Mouse (Mus musculus) frontal cortex, postnatal 36 days (tissue): ENCODE measurements around the gene Efhd2.

Experiments
- DNase-seq, 2 experiments: peaks; one replicate each; pipeline ENCODE4 v3.0.0; 2022; ENCODE audit warnings: low spot score in 2 of 2

The Efhd2 gene

GRCm38 (mm10) chr4:141859351-141859750 lies 15.4 kb downstream of the Efhd2 start:
- DNase-seq: no peak

DNA sequence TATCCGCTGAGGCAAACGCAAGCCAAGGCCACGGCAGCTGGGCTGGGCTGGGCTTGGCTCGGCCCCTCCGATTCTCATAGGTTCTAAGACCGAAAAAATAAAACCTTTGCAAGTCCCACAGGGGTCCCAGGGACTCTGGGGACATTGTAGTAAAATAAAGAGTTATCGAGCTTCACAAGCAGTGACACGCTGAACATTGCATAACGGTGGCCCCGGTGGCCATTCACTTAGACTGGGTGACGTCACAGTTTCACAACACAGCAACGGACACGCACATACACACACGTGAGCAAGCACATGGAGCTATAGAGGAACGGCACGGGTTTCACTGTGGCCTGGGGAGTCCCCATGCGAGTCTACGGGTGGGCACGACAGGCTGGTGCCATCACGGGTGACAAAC lies 16.2 kb downstream of the Efhd2 start:
- no peak for DNase-seq

- peak; percentile 87 to 94 for DNase-seq
Measured at GRCm38 (mm10) chr4:141857422-141857930, 17.2 kb downstream of the Efhd2 start.

DNA sequence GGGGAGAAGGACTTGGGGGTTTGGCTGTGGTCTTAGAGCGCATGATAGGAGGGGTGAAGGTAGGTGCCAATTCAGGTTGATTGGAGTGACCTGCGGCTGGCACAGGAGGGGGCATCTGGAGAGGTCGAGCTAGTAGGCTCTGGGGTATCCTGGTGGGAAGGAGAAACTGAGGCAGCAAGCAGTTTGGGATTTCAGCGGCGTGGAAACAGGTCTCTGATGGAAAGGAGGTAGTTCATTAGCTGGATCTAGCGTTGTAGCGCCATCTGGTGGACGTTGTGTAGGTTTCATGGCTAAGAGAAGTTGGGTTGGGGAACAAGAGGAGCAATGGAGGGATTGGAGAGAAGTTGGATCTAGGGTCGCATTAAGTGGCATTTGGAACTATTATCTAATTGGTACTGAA lies 21.3 kb downstream of the Efhd2 start:
- DNase-seq: peak in 1 of 2 experiments; percentile 58

GRCm38 (mm10) chr4:141845999-141846398 lies 28.7 kb downstream of the Efhd2 start, which contains the start of gene Ctrc:
Ctrc (minus strand) TSS chr4:141846359.
- no peak for DNase-seq

- DNase-seq: no peak
Measured at GRCm38 (mm10) chr4:141834536-141835095, 40.1 kb downstream of the Efhd2 start.

DNA sequence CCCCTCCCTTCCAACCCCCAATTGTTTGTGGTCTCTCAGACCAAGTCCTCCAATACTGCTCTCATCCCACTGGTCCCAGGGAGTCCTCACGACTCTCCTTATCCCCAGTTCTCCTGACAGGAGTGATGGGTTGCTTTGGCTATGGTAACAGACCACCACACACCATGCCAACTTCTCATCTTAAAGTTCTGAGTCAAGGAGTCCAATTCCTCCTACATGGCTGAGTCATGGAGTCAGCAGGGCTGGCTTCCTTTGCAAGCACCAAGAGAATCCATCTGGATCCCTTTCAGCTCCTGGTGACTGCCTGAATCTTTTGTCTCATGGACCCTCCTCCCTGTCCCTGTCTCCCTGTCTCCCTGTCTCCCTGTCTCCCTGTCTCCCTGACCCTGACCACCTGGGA lies 40.8 kb downstream of the Efhd2 start:
- peak; percentile 28 to 53 for DNase-seq

DNA sequence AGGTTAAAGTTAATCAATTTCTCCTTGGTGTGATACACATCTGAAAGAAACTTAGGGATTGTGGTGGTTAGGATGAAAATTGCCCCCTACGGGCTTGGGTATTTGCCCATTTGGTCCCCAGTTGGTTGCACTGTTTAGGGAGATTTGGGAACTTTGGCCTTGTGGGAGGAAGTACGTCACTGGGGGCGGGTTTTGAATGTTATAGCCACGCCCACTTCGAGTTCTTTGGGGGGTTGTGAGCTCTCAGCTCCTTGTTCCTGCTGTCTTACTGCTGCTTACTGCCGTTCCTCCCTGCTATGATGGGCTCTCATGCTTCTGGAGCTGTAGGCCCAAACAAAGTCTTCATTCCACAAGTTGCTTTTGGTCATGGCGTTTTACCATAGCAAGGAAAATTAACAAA lies 43.4 kb downstream of the Efhd2 start:
- DNase-seq: no peak

DNA sequence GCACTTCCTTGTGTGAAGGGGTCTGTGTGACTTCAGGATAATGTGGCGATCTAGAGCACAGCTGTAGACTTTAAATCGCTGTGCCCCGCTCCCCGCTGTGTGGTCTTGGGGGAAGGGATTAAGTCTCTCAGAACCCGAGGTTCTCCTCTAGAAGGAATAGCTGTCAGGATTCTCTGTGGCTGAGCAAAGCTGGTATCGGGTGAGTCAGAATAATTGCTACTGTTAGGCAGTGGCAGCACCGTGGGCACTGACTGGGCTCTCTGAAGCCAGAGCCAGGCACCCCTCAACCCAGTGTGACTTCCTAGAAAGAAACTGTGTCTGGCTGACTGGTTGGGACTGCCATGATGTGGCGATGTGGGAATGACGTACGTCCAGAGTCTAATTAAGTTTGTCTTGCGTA lies 44.3 kb downstream of the Efhd2 start:
- no peak for DNase-seq

GRCm38 (mm10) chr4:141828177-141828576 lies 46.5 kb downstream of the Efhd2 start:
- no peak for DNase-seq

DNA sequence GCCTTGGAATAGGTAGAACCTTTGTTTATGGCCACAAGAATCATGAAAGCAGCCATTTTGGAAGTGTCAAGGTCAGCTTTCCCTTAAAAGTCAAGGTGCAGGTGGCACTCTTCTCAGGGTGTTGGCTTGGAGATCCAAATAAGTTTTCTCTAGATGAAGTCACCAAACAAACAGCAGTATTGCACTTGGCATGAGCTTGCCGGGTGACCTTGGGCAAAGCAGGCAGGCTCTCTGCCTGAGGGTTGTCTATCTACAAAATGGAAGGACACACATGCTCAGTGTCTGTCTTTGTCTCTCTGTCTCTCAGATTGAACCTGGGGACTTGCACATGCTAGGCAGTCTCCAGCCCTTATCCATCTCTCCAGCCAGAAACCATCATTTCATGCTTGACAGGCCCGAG lies 47.3 kb downstream of the Efhd2 start:
- DNase-seq: no peak

DNA sequence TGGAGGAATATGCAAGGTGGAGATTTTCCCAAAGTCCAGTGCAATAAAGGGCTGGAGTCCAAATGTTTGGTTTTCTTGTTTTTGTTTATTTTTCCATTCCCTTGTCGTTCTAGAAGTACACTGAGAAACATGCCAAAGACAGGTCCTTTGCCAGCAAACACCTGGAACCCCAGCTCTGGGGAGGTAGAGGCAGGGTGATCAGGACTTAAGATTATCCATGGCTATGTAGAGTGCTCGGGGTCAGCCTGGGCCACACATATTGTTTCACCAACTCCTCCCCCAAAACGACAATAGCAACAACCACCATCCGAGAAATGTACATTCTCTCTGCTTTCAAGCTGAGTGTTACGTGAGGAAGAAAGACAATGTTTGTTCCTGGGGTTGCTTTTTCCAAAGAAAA lies 48.7 kb downstream of the Efhd2 start, which contains the start of gene Cela2a:
Gene Cela2a (minus strand): TSS at position 101 of the 400 bp plus-strand sequence.
- no peak for DNase-seq

DNA sequence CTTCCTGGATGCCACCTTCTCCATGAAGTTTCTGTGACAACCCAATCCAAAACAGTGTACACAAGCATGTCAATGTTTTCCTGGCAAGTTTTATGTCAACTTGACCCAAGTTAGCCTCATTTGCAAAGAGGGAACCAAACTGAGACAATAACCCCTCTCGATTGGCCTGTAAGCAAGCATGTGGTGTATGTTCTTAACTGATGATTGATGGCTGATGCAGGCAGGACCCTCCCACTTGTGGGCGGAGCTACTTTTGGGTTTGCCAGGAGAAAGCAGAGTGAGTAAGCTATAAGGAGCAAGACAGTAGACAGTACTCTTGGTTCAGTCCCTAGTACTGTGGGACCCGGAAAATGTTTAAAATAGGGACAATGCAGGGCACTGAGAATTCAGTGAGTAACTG lies 51.7 kb downstream of the Efhd2 start:
- DNase-seq: no peak

- DNase-seq: no peak
Measured at GRCm38 (mm10) chr4:141822089-141822488, 52.6 kb downstream of the Efhd2 start.

GRCm38 (mm10) chr4:141821178-141821577 lies 53.5 kb downstream of the Efhd2 start:
- no peak for DNase-seq

DNA sequence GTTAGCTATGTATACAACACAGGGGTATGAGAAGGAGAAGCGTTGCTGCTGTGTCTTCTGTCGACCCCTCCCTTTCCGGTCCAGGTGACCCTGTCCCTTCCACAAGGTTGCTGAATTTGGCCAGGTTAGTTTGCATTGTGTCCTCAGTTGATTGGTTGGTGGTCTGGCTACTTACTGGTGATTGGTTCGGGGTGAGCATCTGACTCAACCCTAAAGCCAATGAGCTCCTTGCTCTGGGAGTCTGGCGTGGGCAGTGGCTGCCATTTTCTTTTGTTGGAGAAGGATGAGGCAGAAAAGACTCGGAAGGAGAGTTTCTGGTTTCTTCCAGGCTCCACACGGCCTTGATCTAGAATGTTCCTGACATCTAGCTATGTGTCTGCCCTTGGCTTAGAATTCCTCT lies 55.4 kb downstream of the Efhd2 start:
- DNase-seq: no peak

DNA sequence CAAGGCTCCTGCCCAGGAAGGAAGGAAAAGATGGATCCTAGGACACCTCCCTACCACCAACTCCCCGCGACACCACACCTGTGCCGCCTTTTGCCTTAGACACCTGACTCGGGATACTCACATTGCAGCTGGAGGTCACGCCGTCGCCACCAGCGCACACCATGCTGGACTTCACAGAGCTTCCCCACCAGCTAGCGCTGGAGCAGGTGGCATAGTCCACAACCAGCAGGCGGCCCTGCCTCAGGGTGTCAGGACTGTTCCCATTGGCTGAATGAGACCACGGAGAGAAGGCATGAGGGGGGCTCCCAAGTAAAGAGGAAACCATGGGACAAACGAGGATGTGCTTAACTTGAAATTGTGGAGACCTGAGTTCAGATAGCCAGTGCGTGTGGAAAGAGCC lies 55.9 kb downstream of the Efhd2 start:
- DNase-seq: no peak

DNA sequence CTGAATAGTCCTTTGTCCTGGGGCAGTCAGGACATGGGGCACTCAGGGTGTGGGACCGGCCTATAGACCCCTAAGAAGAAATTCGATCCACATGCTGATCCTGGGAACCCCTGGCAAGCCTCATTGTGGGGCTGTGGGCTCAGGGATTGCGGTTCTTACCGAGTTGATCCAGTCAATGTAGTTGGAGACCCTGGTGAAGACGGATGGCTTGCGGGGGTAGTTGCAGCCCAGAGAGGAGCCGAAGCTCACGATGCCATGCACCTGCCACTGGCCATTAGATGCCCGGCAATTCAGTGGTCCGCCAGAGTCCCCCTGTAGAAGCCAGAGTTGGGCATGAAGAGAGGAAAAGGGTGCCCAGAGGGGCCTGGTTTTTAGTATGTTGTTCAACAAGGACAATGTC lies 57.0 kb downstream of the Efhd2 start:
- DNase-seq: no peak

DNA sequence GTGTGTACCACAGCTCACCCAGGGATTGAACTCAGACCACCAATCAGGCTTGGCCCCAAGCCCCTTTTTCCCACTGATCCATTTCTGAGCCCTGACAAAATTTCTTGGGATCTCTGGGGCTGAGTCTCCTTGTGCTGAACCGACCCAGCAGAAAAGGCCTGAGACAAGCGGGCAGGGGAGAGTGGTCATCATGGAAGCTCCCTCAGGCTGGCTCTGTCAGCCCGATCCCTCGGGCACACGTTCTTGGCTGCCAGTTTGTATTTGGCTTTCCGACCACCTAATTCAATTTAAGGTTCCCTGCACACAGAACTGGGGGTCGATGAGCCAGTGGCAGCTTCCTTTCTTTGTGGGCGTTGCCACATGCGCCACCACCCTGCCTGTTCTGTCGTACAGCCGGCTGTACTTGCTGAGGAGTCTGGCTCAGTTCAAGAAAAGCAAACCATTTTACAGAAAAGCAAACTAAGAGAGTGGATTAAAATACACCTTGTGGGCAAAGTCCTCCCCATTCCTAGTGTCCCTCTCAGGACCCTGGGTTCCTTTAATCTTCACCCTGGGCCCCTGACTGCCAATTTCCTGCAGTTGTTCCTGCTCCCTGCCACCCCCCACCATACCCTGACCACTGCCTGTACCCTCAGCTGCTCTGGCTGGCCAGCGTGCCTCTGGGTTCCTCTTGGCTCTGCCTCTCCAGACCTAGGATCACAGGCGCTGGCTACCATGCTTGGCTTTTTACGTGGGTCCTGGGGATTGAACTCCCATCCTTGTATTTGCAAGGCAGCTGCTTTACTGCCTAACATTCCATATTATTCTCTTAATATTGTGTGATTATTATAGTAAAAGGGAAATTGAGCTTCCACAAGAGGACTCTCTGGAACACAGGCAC lies 57.7 kb downstream of the Efhd2 start:
- DNase-seq: no peak

GRCm38 (mm10) chr4:141816267-141816666 lies 58.5 kb downstream of the Efhd2 start:
- DNase-seq: no peak

DNA sequence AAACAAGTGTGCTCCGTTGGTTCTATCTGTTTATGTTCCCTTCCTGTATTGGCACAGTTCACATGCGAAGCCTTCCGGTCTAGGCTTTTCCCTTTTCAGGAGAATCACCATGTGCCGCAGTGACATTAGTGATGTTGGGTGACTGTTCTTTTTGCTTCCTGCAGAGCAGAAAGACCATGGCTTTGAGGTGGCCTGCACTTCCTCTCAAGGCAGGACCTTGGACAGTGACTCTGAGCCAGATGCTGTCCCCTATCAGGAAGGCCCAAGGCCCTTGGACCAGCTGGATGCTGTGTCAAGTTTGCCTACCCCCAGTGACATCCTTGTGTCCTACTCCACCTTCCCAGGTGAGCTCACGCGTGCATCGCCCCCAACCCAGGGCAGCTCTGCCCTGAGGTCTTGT lies 63.3 kb downstream of the Efhd2 start:
- DNase-seq: no peak

DNA sequence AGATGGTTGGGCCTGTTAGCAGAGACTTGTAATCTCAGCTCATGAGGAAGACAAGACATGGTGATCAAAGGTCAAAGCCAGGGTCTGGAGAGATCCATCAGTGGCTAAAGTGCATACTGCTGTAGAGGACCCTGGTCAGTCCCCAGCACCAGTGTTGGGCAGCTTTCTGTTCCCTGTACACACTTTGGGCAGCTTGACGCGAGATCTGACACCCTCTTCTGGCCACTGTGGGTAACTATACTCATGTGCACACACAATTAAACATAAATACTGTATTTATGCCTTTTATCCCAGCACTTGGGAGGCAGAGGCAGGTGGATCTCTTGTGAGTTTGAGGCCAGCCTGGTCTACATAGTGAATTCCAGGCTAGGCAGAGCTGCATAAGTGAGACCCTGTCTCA lies 63.7 kb downstream of the Efhd2 start:
- DNase-seq: no peak

DNA sequence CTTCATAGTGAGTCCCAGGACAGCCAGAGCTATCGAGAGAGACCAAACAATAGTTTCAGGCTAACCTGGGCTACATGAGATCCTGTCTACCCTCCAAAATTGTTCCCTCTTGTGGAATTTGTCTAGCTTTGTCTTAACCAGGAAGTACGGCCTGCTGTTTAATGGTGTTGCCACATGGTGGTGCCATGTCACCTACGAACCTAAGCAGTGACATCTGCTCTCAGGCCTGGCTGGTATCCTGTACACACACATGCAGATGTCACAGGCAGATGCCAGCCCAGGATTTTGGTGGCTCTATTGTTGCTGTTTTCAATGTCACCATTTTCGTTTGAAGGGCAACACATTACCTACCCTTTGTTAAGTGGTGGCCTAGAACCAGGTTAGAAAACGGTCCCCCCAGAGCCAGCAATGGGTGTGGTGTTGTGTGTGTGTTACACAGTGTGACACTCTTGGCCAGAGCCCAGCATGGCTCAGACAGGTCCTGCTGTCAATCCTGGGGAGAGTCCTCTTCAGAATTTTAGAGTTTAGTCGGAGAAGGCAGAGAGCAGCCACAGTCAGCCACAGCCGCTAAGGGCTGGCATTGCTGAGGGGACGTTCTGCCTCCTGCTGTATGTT lies 64.8 kb downstream of the Efhd2 start:
- DNase-seq: no peak
